Mouse (Mus musculus) T-helper 17 cell (primary cell): ENCODE data around the gene Ccdc88b.

Source experiments
- in situ Hi-C, 2 experiments: fragments of 300-600 bp; cut with MboI, MseI; formaldehyde crosslinking; loops; 1 replicate in 1 of 2; 2 replicates in 1 of 2; pipeline ENCODE4 v1.15.1; 2025; ENCODE audit warnings: high pct_unique_total_duplicates in 2 of 2

The Ccdc88b gene

GRCm38 (mm10) chr19:6859032-6859651 lies 1.1 kb upstream of the Ccdc88b start:
- in situ Hi-C loops: loop anchor here in 1 of 2 experiments (5.0 to 25.0 kb wide), 2 partner anchors 37 to 922 kb away; no protein-coding TSS in a partner anchor

- in situ Hi-C loops: loop anchor here in 1 of 2 experiments (5.0 to 25.0 kb wide), 2 partner anchors 35 to 920 kb away; no protein-coding TSS in a partner anchor
Observed at GRCm38 (mm10) chr19:6857391-6858005, 513 bp downstream of the Ccdc88b start.

- in situ Hi-C loops: loop anchor here in 1 of 2 experiments (5.0 to 25.0 kb wide), 2 partner anchors 35 to 920 kb away; no protein-coding TSS in a partner anchor
Observed at GRCm38 (mm10) chr19:6857003-6857360, 1.0 kb downstream of the Ccdc88b start.

DNA sequence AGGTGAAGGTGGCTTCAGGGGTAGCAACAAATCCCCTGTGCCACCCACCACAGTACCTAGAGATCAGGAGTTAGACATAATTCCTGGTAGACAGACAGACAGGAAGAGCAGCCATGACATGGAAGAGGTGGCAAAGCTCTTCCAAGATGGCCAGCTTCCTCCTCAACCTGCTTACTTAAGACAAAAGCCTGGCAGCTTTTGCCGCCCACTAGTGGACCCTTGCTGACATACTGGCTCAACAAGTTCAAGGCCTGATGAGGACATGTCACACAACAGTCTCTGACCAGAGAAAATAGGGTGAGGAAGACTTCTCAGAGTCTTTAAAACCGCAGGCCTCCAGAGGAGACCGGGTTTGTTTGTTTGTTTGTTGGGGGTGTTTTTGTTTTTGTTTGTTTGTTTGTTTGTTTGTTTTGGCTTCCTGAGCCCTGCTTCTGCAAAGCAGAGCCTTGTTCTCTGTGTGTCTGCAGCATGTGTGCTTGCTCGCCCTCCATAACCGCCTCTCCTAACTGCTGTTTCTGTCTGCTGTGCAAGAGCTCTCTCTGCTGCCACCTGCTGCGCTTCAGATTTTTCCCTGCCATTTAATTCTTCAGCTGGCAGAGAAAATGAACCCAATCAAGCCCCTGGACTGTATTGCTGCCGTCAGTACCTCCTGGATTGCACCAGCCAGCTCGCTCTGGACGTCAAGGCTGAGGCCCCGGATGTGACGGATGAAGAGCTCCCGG lies 1.6 kb downstream of the Ccdc88b start:
- in situ Hi-C loops: loop anchor here in 1 of 2 experiments (5.0 to 25.0 kb wide), 2 partner anchors 34 to 919 kb away; no protein-coding TSS in a partner anchor

- in situ Hi-C loops: loop anchor here in 1 of 2 experiments (5.0 to 25.0 kb wide), 2 partner anchors 33 to 918 kb away; no protein-coding TSS in a partner anchor
Observed at GRCm38 (mm10) chr19:6855225-6856031, 2.6 kb downstream of the Ccdc88b start.

GRCm38 (mm10) chr19:6854658-6855057 lies 3.4 kb downstream of the Ccdc88b start:
- in situ Hi-C loops: loop anchor here in 1 of 2 experiments (5.0 to 25.0 kb wide), 2 partner anchors 32 to 917 kb away; no protein-coding TSS in a partner anchor

- in situ Hi-C loops: loop anchor here in 1 of 2 experiments (25.0 kb wide), 1 partner anchor 917 kb away; no protein-coding TSS in a partner anchor
Observed at GRCm38 (mm10) chr19:6853903-6854302, 4.1 kb downstream of the Ccdc88b start.

DNA sequence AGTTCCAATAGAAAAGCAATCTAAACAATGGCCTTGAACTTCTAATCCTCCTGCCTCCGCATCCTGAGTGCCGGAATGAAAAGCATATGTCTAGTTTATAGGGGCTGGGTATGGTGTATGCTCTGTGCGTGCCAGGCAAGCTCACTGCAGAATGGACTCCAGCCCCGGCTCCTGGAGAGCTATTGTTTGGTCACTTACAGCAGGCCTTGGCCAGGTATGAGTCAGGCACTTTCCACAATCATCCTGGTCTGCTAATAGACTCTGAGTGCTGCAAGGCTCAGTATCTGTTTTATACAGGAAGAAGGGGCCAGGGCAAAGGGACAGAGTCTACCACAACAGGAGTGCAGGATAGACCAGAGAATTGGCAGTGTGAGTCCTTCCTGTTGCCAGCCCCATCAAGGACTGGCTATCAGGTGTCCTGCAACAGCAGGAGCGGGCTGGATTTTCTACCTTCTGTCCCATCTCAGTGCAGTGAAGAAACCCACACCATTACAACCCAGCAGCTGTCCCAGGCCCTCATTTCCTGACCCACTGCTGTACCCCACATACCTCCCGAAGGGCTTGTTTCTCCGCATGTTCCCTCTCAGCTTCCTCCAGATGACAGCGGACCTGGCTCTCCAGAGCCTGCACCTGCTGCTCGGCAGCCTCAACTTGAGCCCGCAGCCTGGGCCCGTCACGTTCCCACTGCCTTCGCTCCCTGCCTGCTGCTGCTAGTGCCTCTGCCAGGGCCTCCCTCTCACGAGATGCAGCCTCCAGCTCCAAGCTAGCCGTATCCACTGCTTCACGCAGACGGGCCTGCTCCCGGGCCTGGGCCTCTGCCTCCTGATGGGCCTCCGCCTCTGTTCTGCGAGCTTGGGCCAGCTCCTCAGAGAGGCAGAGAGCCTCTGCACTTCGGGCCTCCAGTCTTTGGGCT lies 5.4 kb downstream of the Ccdc88b start:
- in situ Hi-C loops: loop anchor here in 1 of 2 experiments (25.0 kb wide), 1 partner anchor 915 kb away; no protein-coding TSS in a partner anchor

- in situ Hi-C loops: loop anchor here in 1 of 2 experiments (25.0 kb wide), 1 partner anchor 914 kb away; no protein-coding TSS in a partner anchor
Observed at GRCm38 (mm10) chr19:6851497-6851896, 6.5 kb downstream of the Ccdc88b start.

DNA sequence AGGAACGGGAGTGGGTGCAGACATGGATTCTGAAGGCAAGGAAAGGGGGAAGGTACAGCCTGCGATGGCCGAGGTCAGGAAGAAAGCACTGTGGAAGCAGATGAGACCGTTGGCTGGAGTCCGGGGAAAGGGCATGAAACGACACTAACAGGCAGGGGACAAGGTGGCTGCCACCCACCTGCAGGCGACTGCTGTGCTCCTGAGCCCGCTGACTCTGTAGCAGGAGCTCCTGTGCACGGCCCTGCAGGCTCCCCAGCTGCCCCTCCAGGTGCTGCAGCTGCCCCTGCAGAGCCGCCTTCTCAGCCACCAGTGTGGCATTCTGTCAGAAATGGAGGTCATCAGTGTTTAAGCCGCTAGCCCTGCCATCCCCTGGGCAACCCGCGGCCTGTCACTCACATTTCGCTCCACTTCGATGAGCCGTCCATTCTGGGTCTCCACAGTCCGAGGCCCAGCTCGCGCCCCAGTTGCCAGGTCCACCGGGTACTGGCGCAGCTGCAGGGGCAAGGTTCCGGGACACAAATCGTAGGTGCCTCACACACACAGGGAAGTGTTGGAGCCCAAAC lies 8.4 kb downstream of the Ccdc88b start:
- in situ Hi-C loops: loop anchor here in 1 of 2 experiments (25.0 kb wide), 1 partner anchor 912 kb away; no protein-coding TSS in a partner anchor

GRCm38 (mm10) chr19:6847841-6848517 lies 10.0 kb downstream of the Ccdc88b start:
- in situ Hi-C loops: no loop called here

DNA sequence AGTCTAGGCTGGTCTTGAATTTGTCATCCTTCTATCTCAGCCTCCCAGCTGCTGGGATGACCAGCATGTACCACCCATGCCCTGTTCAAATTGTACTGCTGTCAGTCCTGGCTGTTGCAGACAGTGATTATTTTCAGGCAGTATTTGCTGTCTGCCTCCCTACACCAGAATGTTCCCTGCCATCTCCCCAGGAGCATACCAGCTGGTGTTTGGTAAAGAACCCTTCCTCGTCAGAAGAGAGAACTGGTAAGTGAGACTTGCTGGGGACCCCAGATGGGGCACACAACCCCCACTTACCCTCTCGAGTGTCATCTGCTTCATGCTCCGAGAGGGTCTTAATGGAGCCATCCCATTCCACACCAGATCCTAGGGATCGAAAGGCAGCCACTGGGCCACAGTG lies 12.0 kb downstream of the Ccdc88b start:
- in situ Hi-C loops: no loop called here

DNA sequence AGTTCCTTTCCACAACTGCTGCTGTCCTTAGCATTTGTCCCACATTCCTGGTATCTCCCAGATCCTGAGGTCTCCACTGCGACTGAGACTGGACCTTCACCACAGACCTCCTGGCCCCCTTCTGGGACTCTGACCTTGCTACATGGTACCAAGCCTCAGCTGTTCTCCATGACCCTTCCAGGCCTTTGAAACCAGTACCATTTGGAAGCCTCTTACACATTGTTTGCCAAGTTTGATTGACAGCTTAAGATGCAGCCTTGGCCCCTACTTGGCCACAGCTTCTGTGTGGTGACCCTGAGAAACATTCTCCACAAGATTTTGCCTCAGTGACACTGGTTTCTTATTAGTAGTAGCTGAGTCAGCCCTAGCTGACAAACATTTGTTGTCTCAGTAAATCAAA lies 15.7 kb downstream of the Ccdc88b start:
- in situ Hi-C loops: no loop called here

- in situ Hi-C loops: no loop called here
Observed at GRCm38 (mm10) chr19:6841292-6841597, 16.8 kb downstream of the Ccdc88b start.

DNA sequence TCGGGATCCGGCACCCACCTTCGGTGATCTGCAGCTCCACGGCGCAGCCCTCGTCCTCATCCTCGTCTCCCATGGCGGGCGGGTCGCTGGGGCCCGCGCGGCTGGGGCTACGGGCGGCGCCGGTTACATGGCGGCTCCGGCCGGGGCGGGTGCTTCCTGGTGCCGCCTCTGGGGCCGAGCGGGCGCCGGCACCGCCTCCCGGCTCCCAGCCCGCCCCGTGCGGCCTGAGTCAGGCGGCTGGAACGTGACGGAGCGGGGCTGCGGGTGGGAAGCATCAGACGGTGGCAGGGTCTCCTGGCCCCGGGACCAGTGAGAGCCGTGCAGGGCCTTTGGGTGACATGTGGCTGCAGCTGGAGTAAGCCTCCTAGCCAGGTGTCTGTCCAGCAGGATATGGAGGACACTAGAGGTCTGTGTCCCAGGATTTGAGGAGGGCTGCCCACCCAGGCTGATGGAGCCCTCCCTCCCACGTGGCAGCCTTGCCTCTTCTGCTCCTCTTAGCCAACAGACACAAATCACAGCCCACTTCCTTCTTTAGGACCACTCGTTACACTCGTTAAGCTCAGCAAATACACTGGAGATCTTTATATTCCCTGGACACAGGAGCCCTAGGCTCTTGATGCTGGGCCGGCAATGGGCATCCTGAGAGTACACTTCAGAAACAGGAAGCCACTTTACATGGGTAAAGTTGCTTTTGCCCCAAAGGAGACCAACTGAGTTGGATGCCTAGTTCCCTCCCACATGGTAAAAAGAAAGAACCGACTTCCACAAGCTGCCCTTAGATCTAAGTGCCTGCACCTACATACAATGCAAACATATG lies 17.3 kb downstream of the Ccdc88b start, which contains the start of gene Rps6ka4:
Gene Rps6ka4 (minus strand): TSS at position 162 of the 817 bp plus-strand sequence.
- in situ Hi-C loops: no loop called here

DNA sequence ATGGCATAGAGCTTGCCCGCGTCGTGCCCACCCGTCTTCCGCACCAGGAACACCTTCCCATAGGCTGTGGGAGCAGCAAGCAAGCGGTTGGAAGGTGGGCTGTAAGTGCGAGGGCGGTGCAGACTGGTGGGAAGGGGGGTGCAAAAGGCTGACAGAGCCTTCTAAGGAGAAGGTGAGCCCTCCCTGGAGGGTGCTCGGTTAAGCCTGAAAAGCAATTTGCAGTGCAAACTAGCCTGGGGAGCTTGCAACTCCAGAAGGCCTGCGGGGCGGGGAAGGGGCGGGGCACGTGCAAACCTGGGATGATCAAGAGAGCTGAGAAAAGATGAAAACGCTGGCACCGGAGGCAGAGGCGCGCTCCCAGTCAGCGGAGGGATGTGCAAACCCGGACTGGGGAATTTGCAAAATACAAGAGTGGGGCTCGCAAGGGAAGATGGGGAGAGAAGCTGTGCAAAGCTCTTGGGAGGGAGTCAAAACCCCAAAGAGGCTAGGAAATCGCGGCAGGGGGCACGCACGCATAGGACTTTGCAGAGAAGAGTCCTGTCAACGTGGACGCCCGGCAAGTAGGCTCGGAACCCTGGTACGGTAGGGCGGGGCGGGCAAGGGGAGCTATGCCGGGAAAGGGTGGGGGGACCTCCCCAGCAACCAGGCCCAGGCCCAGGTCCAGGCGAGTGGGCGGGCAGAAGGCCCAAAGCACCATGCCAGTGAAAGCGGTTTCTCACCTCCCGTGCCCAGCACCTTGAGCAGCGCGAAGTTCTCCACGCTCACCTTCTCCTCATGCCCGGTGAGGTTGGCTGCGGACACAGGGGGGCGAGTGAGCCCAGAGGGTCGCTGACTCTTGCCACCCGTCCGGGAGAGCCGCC lies 18.2 kb downstream of the Ccdc88b start:
- in situ Hi-C loops: loop anchor here in 1 of 2 experiments (10.0 kb wide), 4 partner anchors 315 to 805 kb away; partner anchors contain the start of gene Pygm

- in situ Hi-C loops: loop anchor here (5.0 to 10.0 kb wide), 7 partner anchors 150 to 798 kb away; partner anchors contain the start of genes Gpha2 (in 1 of the 2) and Pygm (in 1 of the 2)
Observed at GRCm38 (mm10) chr19:6832363-6832762, 25.6 kb downstream of the Ccdc88b start.
